Mouse (Mus musculus) embryonic stem cell, embryonic (primary cell): ENCODE measurements around the gene Lama5.

Experiments
- CTCF ChIA-PET, 4 experiments: fragments of 300-600 bp in 2 of 4; fragments of 350-600 bp in 2 of 4; sonication (Branson Sonifier 250); formaldehyde crosslinking; loops; one replicate each; lab custom pipeline; 2022; ENCODE audit warnings: inconsistent platforms in 2 of 4; lab: Charles Lee
- POLR2A ChIA-PET, 4 experiments: fragments of 300-600 bp in 2 of 4; fragments of 350-600 bp in 2 of 4; sonication (Branson Sonifier 250); formaldehyde crosslinking; loops; one replicate each; lab custom pipeline; 2022; ENCODE audit warnings: antibody characterized with exemption in 4 of 4, inconsistent platforms in 1 of 4; lab: Charles Lee

Lama5 gene

DNA sequence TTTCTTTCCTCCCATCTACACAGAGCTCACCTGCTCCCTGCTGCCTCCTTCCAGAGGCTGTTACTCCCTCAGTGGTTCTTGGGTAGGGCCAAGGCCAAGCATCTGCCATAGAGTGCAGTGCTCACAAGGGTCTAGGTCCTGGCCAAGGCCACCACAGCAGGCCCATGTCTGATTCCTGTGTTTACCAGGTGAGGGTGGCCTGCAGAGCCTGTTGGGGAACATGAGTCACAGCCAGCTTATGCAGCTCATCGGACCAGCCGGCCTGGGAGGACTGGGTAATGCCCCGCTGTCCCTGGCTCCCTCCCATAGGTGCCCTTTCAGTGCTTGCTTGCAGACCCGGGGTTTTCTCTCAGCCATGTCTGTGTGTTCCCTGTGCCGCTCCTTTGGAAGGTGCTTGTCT lies 51.5 kb downstream of the Lama5 start:
- CTCF ChIA-PET, result interaction anchor here in 3 of 4 experiments (0.9 to 1.9 kb wide), 6 partner anchors 10 to 77 kb away, joined by 3 to 6 read pairs (median 4); no protein-coding TSS in a partner anchor
- POLR2A ChIA-PET, result interaction anchor here in 3 of 4 experiments (0.7 to 7.6 kb wide), 30 partner anchors 8 to 131 kb away, joined by 3 to 92 read pairs (median 4); partner anchors contain the start of genes Lama5 (in 2 of the 3), Rps21 (in 2 of the 3), Hrh3 (in 1 of the 3) and Osbpl2 (in 1 of the 3)

DNA sequence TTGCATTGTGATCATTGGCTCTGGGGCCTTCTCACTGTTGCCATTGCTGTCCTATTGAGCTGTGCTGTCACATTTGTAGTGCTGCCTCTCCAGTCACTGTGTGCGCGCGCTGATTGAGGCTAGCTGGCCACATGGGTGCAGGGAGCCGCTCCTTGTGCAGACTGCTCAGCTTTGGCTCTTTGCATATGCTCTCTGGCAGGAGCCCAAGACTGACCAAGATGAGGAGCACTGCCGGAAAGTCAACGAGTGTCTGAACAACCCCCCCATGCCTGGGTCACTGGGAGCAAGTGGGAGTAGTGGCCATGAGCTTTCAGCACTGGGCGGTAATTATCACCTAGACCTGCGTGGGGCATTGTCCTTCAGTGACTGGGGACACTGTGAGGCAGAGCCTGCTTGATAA lies 51.9 kb downstream of the Lama5 start:
- POLR2A ChIA-PET, result interaction anchor here (0.6 to 7.6 kb wide), 35 partner anchors 8 to 131 kb away, joined by 3 to 92 read pairs (median 4); partner anchors contain the start of genes Lama5 (in 2 of the 4), Rps21 (in 2 of the 4), Hrh3 (in 1 of the 4) and Osbpl2 (in 1 of the 4)
- CTCF ChIA-PET, result interaction anchor here in 3 of 4 experiments (0.7 to 1.9 kb wide), 9 partner anchors 11 to 1137 kb away, joined by 3 to 6 read pairs (median 3); no protein-coding TSS in a partner anchor

- ChIA-PET CTCF (interaction anchor here in 3 of 4 experiments (0.5 to 1.9 kb wide), 11 partner anchors 9 to 1138 kb away, joined by 3 to 6 read pairs (median 3); no protein-coding TSS in a partner anchor), POLR2A (interaction anchor here (0.6 to 7.6 kb wide), 33 partner anchors 9 to 301 kb away, joined by 3 to 92 read pairs (median 4); partner anchors contain the start of genes Lama5 (in 2 of the 4), Rps21 (in 2 of the 4) and Osbpl2 (in 1 of the 4))
Observed at GRCm38 (mm10) chr2:180173163-180173562, 52.5 kb downstream of the Lama5 start.

DNA sequence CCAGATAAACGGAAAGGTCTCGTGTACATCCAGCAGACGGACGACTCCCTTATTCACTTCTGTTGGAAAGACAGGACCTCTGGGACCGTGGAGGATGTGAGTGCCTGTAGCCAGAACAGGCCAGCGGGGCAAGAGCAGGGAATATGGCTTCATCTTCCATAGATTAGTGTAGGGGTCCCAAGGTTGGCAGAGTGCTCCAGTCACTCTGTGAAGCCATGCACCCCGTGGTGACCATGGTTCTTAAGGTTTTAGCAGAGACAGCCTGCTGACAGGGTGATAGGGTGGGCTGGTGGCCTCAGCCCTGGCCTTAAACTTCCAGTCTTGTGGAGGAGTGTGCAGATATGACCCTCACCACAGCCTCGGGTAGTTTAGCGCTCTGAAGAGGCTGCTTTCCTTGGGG lies 53.5 kb downstream of the Lama5 start:
- POLR2A ChIA-PET, result interaction anchor here in 2 of 4 experiments (1.2 to 7.6 kb wide), 4 partner anchors 12 to 89 kb away, joined by 4 to 92 read pairs (median 42); partner anchors contain the start of gene Rps21 (in 2 of the 2)
- CTCF ChIA-PET, result no interaction called here

GRCm38 (mm10) chr2:180171522-180172070 lies 54.1 kb downstream of the Lama5 start:
- POLR2A ChIA-PET, result interaction anchor here in 3 of 4 experiments (0.6 to 2.5 kb wide), 17 partner anchors 10 to 194 kb away, joined by 3 to 32 read pairs (median 3); partner anchors contain the start of genes Rps21 (in 3 of the 3) and Lama5 (in 2 of the 3)
- CTCF ChIA-PET, result interaction anchor here in 1 of 4 experiments (0.6 to 1.8 kb wide), 10 partner anchors 24 to 254 kb away, joined by 3 to 16 read pairs (median 4); partner anchors contain the start of gene Rps21

GRCm38 (mm10) chr2:180170806-180171521 lies 54.7 kb downstream of the Lama5 start, which contains the start of gene Adrm1:
Gene Adrm1 (plus strand): TSS chr2:180171485.
- ChIA-PET CTCF (interaction anchor here in 3 of 4 experiments (0.6 to 2.2 kb wide), 28 partner anchors 23 to 302 kb away, joined by 3 to 16 read pairs (median 3); partner anchors contain the start of genes Hrh3 (in 1 of the 3) and Rps21 (in 1 of the 3)), POLR2A (interaction anchor here in 3 of 4 experiments (0.6 to 2.5 kb wide), 28 partner anchors 9 to 194 kb away, joined by 3 to 32 read pairs (median 3); partner anchors contain the start of genes Rps21 (in 3 of the 3), Lama5 (in 2 of the 3), Mtg2 (in 1 of the 3) and Osbpl2 (in 1 of the 3))

DNA sequence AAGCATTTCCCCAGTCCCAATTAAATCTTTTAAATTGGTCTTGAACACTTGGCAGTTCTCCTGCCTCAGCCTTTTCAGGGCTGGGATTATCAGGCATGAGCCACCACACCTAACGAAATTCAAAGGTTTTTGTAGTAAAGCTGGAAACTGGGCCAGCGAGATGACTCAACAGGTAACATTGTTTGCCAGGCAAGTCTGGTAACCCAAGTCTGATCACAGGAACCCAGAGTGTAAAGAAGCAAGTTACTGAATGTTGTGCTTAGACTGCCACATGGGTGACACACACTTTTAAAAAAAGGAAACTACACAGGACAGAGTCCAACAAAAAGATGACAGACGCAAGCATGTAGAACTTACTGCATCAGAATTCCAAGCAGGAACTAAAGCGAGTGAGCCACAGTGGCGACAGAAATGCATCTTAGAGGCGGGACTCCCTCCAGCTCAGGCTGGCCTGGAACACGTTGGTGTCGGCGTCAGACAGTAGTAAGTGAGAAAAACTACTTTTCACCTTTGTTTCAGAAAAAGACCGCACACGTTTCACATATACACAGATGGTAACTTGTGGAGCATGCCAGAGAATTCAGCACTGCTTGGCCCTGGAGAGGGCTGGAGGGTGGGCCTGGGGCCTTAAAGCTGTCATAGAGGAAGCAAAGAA lies 55.4 kb downstream of the Lama5 start:
- CTCF ChIA-PET, result interaction anchor here (0.6 to 2.2 kb wide), 30 partner anchors 22 to 303 kb away, joined by 3 to 16 read pairs (median 3); partner anchors contain the start of genes Hrh3 (in 1 of the 4) and Rps21 (in 1 of the 4)
- POLR2A ChIA-PET, result interaction anchor here in 3 of 4 experiments (0.6 to 2.5 kb wide), 27 partner anchors 8 to 105 kb away, joined by 3 to 32 read pairs (median 3); partner anchors contain the start of genes Rps21 (in 3 of the 3), Lama5 (in 2 of the 3), Mtg2 (in 1 of the 3) and Osbpl2 (in 1 of the 3)

- ChIA-PET CTCF (no interaction called here), POLR2A (interaction anchor here in 3 of 4 experiments (0.5 to 1.6 kb wide), 5 partner anchors 8 to 190 kb away, joined by 3 to 6 read pairs (median 4); partner anchors contain the start of gene Rps21 (in 1 of the 3))
Observed at GRCm38 (mm10) chr2:180166869-180167268, 58.8 kb downstream of the Lama5 start.

- POLR2A ChIA-PET, result interaction anchor here in 1 of 4 experiments (0.7 to 1.6 kb wide), 3 partner anchors 9 to 91 kb away, joined by 3 to 5 read pairs (median 3); partner anchors contain the start of gene Rps21
- CTCF ChIA-PET, result no interaction called here
Observed at GRCm38 (mm10) chr2:180165855-180166254, 59.8 kb downstream of the Lama5 start.

- POLR2A ChIA-PET, result interaction anchor here in 1 of 4 experiments (1.0 kb wide), 1 partner anchor 100 kb away, joined by 3 read pairs; no protein-coding TSS in a partner anchor
- CTCF ChIA-PET, result no interaction called here
Observed at GRCm38 (mm10) chr2:180158627-180159026, 67.0 kb downstream of the Lama5 start.

GRCm38 (mm10) chr2:180154796-180155195 lies 70.9 kb downstream of the Lama5 start:
- ChIA-PET CTCF (no interaction called here), POLR2A (interaction anchor here in 2 of 4 experiments (0.6 to 2.2 kb wide), 6 partner anchors 8 to 126 kb away, joined by 3 to 11 read pairs (median 3); partner anchors contain the start of gene Adrm1 (in 2 of the 2))

GRCm38 (mm10) chr2:180148551-180148950 lies 77.1 kb downstream of the Lama5 start:
- CTCF ChIA-PET, result interaction anchor here in 2 of 4 experiments (1.0 to 1.3 kb wide), 2 partner anchors 23 to 52 kb away, joined by 3 to 4 read pairs; partner anchors contain the start of gene Adrm1 (in 1 of the 2)
- POLR2A ChIA-PET, result interaction anchor here in 2 of 4 experiments (1.0 to 2.3 kb wide), 3 partner anchors 9 to 108 kb away, joined by 3 to 6 read pairs (median 6); partner anchors contain the start of gene Rps21 (in 1 of the 2)

DNA sequence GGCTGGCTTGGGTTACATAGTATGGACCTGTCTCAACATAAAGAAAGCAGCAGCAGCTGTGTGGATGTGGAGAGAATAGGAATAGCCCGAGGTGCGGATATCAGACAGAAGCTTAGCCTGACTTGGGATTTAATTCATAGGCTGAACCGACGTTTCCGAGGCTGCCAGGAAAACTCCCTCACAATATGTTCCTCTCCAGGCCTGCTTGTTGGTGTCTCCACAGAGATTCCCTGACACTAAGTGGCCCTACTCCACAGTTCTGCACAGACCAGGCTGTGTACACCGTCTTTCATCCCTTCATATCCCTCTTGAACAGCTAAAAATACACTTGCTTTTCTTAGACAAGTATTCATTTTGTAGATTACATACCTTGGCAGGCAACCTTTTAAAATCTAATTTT lies 78.3 kb downstream of the Lama5 start:
- POLR2A ChIA-PET, result interaction anchor here in 2 of 4 experiments (1.1 to 1.8 kb wide), 6 partner anchors 8 to 58 kb away, joined by 3 to 5 read pairs (median 4); partner anchors contain the start of gene Osbpl2 (in 1 of the 2)
- CTCF ChIA-PET, result interaction anchor here in 3 of 4 experiments (1.0 to 1.3 kb wide), 3 partner anchors 24 to 96 kb away, joined by 3 to 4 read pairs (median 3); partner anchors contain the start of gene Adrm1 (in 1 of the 3)

GRCm38 (mm10) chr2:180146091-180146490 lies 79.6 kb downstream of the Lama5 start:
- ChIA-PET CTCF (interaction anchor here in 1 of 4 experiments (1.3 kb wide), 1 partner anchor 25 kb away, joined by 3 read pairs; the partner anchor contains the start of gene Adrm1), POLR2A (interaction anchor here in 2 of 4 experiments (0.6 to 1.8 kb wide), 4 partner anchors 9 to 59 kb away, joined by 4 to 5 read pairs (median 4); partner anchors contain the start of gene Osbpl2 (in 1 of the 2))

DNA sequence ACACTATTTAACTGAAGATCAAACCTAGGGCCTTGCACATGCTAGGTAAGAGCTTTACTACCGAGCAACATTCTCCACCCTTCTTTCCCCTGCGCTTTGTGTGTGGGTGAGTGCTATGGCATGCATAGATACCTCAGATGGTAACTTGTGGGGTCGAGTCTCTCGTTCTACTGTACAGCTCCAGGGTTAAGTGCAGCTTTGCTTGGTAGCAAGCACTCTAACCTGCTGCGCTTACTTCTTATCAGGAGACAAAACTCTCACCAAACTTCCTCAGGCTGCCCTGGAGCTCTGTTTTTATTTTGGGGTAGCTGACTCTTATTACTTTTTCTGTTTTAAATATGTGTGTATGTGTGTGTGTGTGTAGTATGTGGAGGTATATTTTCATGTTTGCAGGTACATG lies 90.2 kb downstream of the Lama5 start:
- CTCF ChIA-PET, result interaction anchor here in 2 of 4 experiments (0.6 to 2.2 kb wide), 7 partner anchors 17 to 212 kb away, joined by 3 to 10 read pairs (median 4); partner anchors contain the start of gene Osbpl2 (in 1 of the 2)
- POLR2A ChIA-PET, result interaction anchor here in 1 of 4 experiments (1.5 to 1.7 kb wide), 2 partner anchors 16 to 114 kb away, joined by 3 read pairs; partner anchors contain the start of gene Osbpl2

DNA sequence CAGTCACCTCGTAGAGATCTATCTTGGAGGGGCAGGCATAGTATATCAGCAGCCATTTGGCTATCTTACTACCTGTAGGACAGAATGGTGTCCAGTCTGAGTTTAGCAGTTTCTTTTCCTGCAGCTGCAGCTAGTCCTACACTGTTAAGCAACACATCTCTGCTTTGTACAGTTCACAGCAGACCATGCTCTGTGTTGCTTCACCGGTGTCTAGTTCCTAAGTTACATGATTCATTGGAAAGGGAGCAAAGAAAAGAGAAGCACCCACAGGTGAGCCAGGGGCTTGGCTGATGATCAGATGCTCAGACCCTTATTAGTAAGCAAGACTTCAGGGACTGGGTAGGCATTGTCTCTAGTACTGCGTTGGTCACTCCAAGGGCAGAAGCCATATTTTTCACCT lies 91.7 kb downstream of the Lama5 start:
- ChIA-PET CTCF (no interaction called here), POLR2A (interaction anchor here in 2 of 4 experiments (1.0 to 1.7 kb wide), 3 partner anchors 15 to 229 kb away, joined by 3 read pairs; partner anchors contain the start of gene Osbpl2 (in 1 of the 2))
